Mouse (Mus musculus) thymus, adult 2 months (tissue): Measurements from ENCODE around the gene Pebp1.

ENCODE experiments used
- CTCF ChIP-seq: fragments of 200-500 bp; IDR thresholded peaks from 2 replicates; pipeline ENCODE4 v1.5.1; 2012; ENCODE audit warnings: mild to moderate bottlenecking, control low read depth, low read length, moderate library complexity, borderline replicate concordance; ENCODE audit not compliant: control insufficient read depth, poor library complexity, insufficient read depth; ENCODE audit errors: extremely low read depth
- POLR2A ChIP-seq: fragments of 200-500 bp; IDR thresholded peaks from 2 replicates; pipeline ENCODE4 v1.6.1; 2012; ENCODE audit warnings: mild to moderate bottlenecking, low read length, control low read depth, moderate library complexity; ENCODE audit not compliant: control insufficient read depth, poor library complexity, insufficient read depth; ENCODE audit errors: extremely low read depth

GRCm38 (mm10) chr5:117239106-117239505 is 48.3 kb downstream of the Pebp1 start:
- TF ChIP-seq POLR2A (no peak), CTCF (no peak)
